Mouse (Mus musculus) ES-Bruce4 (cell line): Measurements from ENCODE around the gene Gm32742.

ENCODE experiments used
- EP300 ChIP-seq: IDR thresholded peaks from 2 replicates; pipeline ENCODE4 v1.6.1; 2011; ENCODE audit warnings: low read depth, low read length; ENCODE audit not compliant: insufficient read depth
- POLR2A ChIP-seq: IDR thresholded peaks from one replicate; pipeline ENCODE4 v1.8.1; 2011; ENCODE audit warnings: low read length; ENCODE audit not compliant: insufficient read depth

- no peak for TF ChIP-seq POLR2A
- TF ChIP-seq EP300: no peak
Measured at GRCm38 (mm10) chr9:51185871-51186270, 20.6 kb upstream of the Gm32742 start.
